Mouse (Mus musculus) mammary gland, adult 2 months (tissue): Measurements from ENCODE around the gene Ccnc. TPM values are rescaled to one million over a fixed set of nuclear protein-coding genes. Genes with fewer than 3 reads are reported as not detected.

Experiments used
- polyA plus RNA-seq: library from polyadenylated mRNA; depleted of rRNA; stranded (reverse); fragments of >200 nt; gene quantifications from 2 replicates; pipeline ENCODE4 v1.2.3, GENCODE M21; 2012; ENCODE audit warnings: low replicate concordance; rRNA removed

Gene Ccnc
- 2.2 and 4.9 TPM in 2 replicates for polyA plus RNA-seq

GRCm38 (mm10) chr4:21727615-21728165 lies at the start of gene Ccnc:
Ccnc (plus strand) TSS chr4:21727701.

GRCm38 (mm10) chr4:21685595-21686091 lies 41.9 kb upstream of the Ccnc start, which contains the start of gene Prdm13:
Prdm13 (minus strand) TSS chr4:21685963.

DNA sequence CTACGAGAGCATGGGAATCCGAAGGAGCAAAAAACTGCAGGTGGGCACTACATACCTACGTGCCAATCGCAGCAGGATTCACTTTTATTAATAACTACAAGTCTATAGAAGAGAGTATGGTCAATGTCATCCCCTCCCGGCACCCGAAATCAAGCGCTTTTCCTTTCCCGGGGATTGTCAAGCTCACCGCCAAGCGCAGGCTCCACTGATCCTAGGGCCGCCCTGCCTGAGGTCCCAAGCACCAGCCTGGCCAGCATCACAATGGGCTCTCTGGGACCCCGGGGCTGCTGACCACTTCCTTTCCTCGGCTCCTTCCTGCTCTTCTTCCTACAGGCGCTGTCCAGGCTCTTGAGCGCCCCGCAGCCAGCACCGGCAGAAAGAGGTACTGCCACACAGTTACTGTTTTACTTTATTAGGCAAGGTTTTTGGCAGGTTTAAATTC lies 39.4 kb downstream of the Ccnc start, which contains the start of the genes Usp45 and Tstd3:
Gene Usp45, plus strand, starts transcription at position 294 of the 442 bp plus-strand sequence.
Gene Tstd3, minus strand, starts transcription at position 350 of the 442 bp plus-strand sequence.

Other genes starting within 250 kb of the Ccnc start
- gene Prdm13, start 41.7 kb upstream of the Ccnc start, polyA plus RNA-seq = not detected in 2 replicates
- gene Usp45, start 39.5 kb downstream of the Ccnc start, polyA plus RNA-seq = 2.9 and 3.4 TPM in 2 replicates
- 1.2 and 2.6 TPM in 2 replicates for gene Tstd3, start 39.5 kb downstream of the Ccnc start, polyA plus RNA-seq
- gene Pnisr, start 119.9 kb downstream of the Ccnc start, polyA plus RNA-seq = 39.4 and 60.3 TPM in 2 replicates
- 2.7 and 5.9 TPM in 2 replicates for gene Coq3, start 152.0 kb downstream of the Ccnc start, polyA plus RNA-seq
- gene Faxc, start 203.6 kb downstream of the Ccnc start, polyA plus RNA-seq = 0.69 and 1.1 TPM in 2 replicates